ENCODE assay signal across 21 mouse cellular contexts in the genomic region with DNA sequence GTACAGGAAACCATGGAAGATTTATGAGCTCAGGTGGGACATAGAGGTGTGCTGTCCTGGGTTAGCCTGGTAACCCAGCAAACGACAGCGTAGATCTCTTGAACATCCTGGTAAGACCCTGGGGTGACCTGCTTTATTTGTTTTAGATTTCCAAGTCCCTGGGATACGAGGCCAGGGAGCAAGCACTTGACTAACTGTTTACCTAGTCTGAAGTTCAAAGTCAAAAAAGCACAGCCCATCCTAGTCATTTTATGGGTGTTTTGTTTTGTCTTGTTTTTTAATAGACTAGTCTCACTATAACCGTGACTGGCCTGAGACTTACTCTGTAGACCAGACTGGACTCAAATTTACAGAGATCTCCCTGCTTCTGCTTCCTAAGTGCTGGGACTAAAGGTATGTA.
A peak's percentile ranks its signal among the peaks of the same experiment; 100 is the strongest.
DNase-seq lines count a peak whose midpoint lies in the region; ATAC-seq and TF ChIP-seq lines count a peak whose summit lies in the region.
"Had no signal": no experiment of that assay in that cellular context is flagged by ENCODE, and none has a peak within 500 bp of the region (broad histone marks: within the 10 kb centered on the region; RNA-seq: fewer than 3 reads in every experiment).

No protein-coding gene starts in this region.

- ATAC-seq in liver, embryonic 13.5 days (ENCODE audit: low read depth): no peak
- peak; percentile 37 for ATAC-seq in liver, embryonic 16.5 days (ENCODE audit: low read depth)
- ATAC-seq: CD4-positive, CD25-positive, alpha-beta regulatory T cell, adult 4 months; forebrain, embryonic 16.5 days had no signal

- no peak for TF ChIP-seq POLR2A in kidney, adult 2 months (IDR thresholded peaks at IDR 0.05; ENCODE audit: low read depth, low read length)

- H3K27ac ChIP-seq in kidney, adult 2 months (ENCODE audit: insufficient read depth, low read depth, low read length): no peak overlapping the region
- H3K27ac ChIP-seq in liver, embryonic 13.5 days: peak overlapping the region; percentile 16; the same call in 1 of the 2 replicates
- H3K27ac ChIP-seq in liver, embryonic 16.5 days (ENCODE audit: low read length): peak overlapping the region; percentile 58; the same call in 1 of the 2 replicates
- H3K27ac ChIP-seq: embryonic facial prominence, embryonic 13.5 days; forebrain, embryonic 12.5 days; hindbrain, embryonic 10.5 days had no signal

- H3K4me2 ChIP-seq in liver, embryonic 13.5 days: no peak overlapping the region
- H3K4me2 ChIP-seq in liver, embryonic 16.5 days (ENCODE audit: low read depth, low read length): no peak overlapping the region
- H3K4me2 ChIP-seq: embryonic facial prominence, embryonic 13.5 days; forebrain, embryonic 12.5 days; heart, embryonic 12.5 days had no signal

- no peak for TF ChIP-seq CTCF in kidney, adult 2 months (conservative IDR thresholded peaks at IDR 0.05; ENCODE audit: insufficient read depth, insufficient read length, low read depth, low read length)

- H3K4me1 ChIP-seq in kidney, adult 2 months (ENCODE audit: control insufficient read depth, insufficient read depth, low read length): peaks cover 2% of the 10 kb centered on the region; the same call in 1 of the 2 replicates
- H3K4me1 ChIP-seq in liver, embryonic 13.5 days (replicated peaks): peaks cover 21% of the 10 kb centered on the region
- peaks cover 4% of the 10 kb centered on the region; the same call in 1 of the 2 replicates for H3K4me1 ChIP-seq in liver, embryonic 16.5 days (ENCODE audit: control insufficient read depth, low read depth, low read length)
- H3K4me1 ChIP-seq: heart, embryonic 12.5 days had no signal

- no peaks in the 10 kb centered on the region for H3K27me3 ChIP-seq in kidney, adult 2 months (replicated peaks; ENCODE audit: control insufficient read depth, insufficient read depth, low read length)
- no peaks in the 10 kb centered on the region for H3K27me3 ChIP-seq in liver, embryonic 13.5 days
- no peaks in the 10 kb centered on the region for H3K27me3 ChIP-seq in liver, embryonic 16.5 days (ENCODE audit: control insufficient read depth, insufficient read depth, low read depth, low read length)
- H3K27me3 ChIP-seq: embryonic facial prominence, embryonic 13.5 days; forebrain, embryonic 12.5 days; heart, embryonic 12.5 days had no signal

- peak; percentile 43 for DNase-seq in kidney, adult 2 months
- DNase-seq in kidney, postnatal 14 days: no peak
- DNase-seq in liver, embryonic 13.5 days: no peak
- no peak for DNase-seq in liver
- peak; percentile 34 for DNase-seq in yolk sac, embryonic 10.5 days (ENCODE audit: low spot score)
- DNase-seq in lung, postnatal 14 days: no peak
- DNase-seq in cerebellum, postnatal 10 days: no peak
- DNase-seq: adrenal gland, postnatal 10 days; B cell, adult 2 months; cerebellum, adult 11 months; cerebellum, adult 9-10 months; cerebellum, postnatal 36 days; gastrocnemius, postnatal 10 days had no signal

- no peak overlapping the region for H3K9ac ChIP-seq in liver, embryonic 13.5 days
- no peak overlapping the region for H3K9ac ChIP-seq in liver, embryonic 16.5 days (ENCODE audit: low read depth, low read length)
- H3K9ac ChIP-seq: embryonic facial prominence, embryonic 13.5 days; forebrain, embryonic 12.5 days; heart, embryonic 12.5 days had no signal

- 43% methylated on average over 4 of the region's 4 CpGs for WGBS in kidney, adult 2 months
- 73% methylated on average over 4 of the region's 4 CpGs for WGBS in liver, embryonic 13.5 days (ENCODE audit: insufficient replicate concordance)
- 72% methylated on average over 4 of the region's 4 CpGs for WGBS in liver, embryonic 16.5 days (ENCODE audit: insufficient replicate concordance)

- no peak overlapping the region for H3K4me3 ChIP-seq in kidney, adult 2 months (ENCODE audit: insufficient read depth, low read depth, low read length)
- no peak overlapping the region for H3K4me3 ChIP-seq in liver, embryonic 13.5 days (replicated peaks)
- H3K4me3 ChIP-seq in liver, embryonic 16.5 days (ENCODE audit: low read depth, low read length): no peak overlapping the region
- H3K4me3 ChIP-seq: embryonic facial prominence, embryonic 13.5 days; forebrain, embryonic 12.5 days; heart, embryonic 12.5 days; hindbrain, embryonic 10.5 days had no signal

- H3K9me3 ChIP-seq in liver, embryonic 13.5 days (replicated peaks): no peaks in the 10 kb centered on the region
- H3K9me3 ChIP-seq in liver, embryonic 16.5 days (replicated peaks; ENCODE audit: control insufficient read depth, low read length): no peaks in the 10 kb centered on the region
- H3K9me3 ChIP-seq: embryonic facial prominence, embryonic 13.5 days; forebrain, embryonic 12.5 days; G1E; heart, embryonic 12.5 days; hindbrain, embryonic 10.5 days had no signal

- no peaks in the 10 kb centered on the region for H3K36me3 ChIP-seq in kidney, adult 2 months (ENCODE audit: control insufficient read depth, insufficient read depth, low read length)
- peaks cover 13% of the 10 kb centered on the region for H3K36me3 ChIP-seq in liver, embryonic 13.5 days
- H3K36me3 ChIP-seq in liver, embryonic 16.5 days (ENCODE audit: control insufficient read depth, insufficient read depth): no peaks in the 10 kb centered on the region
- H3K36me3 ChIP-seq: embryonic facial prominence, embryonic 13.5 days; heart, embryonic 12.5 days had no signal

Comparison
In these comparisons a context has a peak if more than half of its experiments do, and no peak if none do; other contexts are left out.
1. DNase-seq: peak in kidney, adult 2 months (single experiment) and yolk sac, embryonic 10.5 days (single experiment); none in kidney, postnatal 14 days (single experiment), liver, embryonic 13.5 days (single experiment), liver (single experiment), lung, postnatal 14 days (single experiment) and cerebellum, postnatal 10 days (0 of 2).